Mouse (Mus musculus): Measurements from ENCODE around the gene Cacna2d4.

The Cacna2d4 gene

GRCm38 (mm10) chr6:119313096-119313495, 76.8 kb downstream of the Cacna2d4 start:
- DNase-seq: no peak

- DNase-seq: peak; percentile 63
Observed at GRCm38 (mm10) chr6:119313588-119314375, 77.5 kb downstream of the Cacna2d4 start.

- DNase-seq: no peak
Observed at GRCm38 (mm10) chr6:119314751-119315476, 78.6 kb downstream of the Cacna2d4 start.

- DNase-seq: no peak
Observed at GRCm38 (mm10) chr6:119318732-119319131, 82.4 kb downstream of the Cacna2d4 start.

- no peak for DNase-seq
Observed at GRCm38 (mm10) chr6:119319358-119319757, 83.0 kb downstream of the Cacna2d4 start.

- DNase-seq: no peak
Observed at GRCm38 (mm10) chr6:119320481-119320880, 84.2 kb downstream of the Cacna2d4 start.

GRCm38 (mm10) chr6:119321752-119322151, 85.4 kb downstream of the Cacna2d4 start:
- DNase-seq: no peak

GRCm38 (mm10) chr6:119324776-119325175, 88.5 kb downstream of the Cacna2d4 start:
- no peak for DNase-seq

- DNase-seq: no peak
Observed at GRCm38 (mm10) chr6:119325978-119326377, 89.7 kb downstream of the Cacna2d4 start.

GRCm38 (mm10) chr6:119326541-119326940, 90.2 kb downstream of the Cacna2d4 start:
- DNase-seq: no peak

- DNase-seq: no peak
Observed at GRCm38 (mm10) chr6:119328521-119329115, 92.3 kb downstream of the Cacna2d4 start.

- DNase-seq: peak; percentile 92
Observed at GRCm38 (mm10) chr6:119329215-119329714, 92.9 kb downstream of the Cacna2d4 start.

- no peak for DNase-seq
Observed at GRCm38 (mm10) chr6:119329936-119330335, 93.6 kb downstream of the Cacna2d4 start.

- no peak for DNase-seq
Observed at GRCm38 (mm10) chr6:119330506-119330905, 94.2 kb downstream of the Cacna2d4 start, which contains the start of gene Lrtm2. Gene Lrtm2 (minus strand): TSS chr6:119330766.

GRCm38 (mm10) chr6:119332111-119332510, 95.8 kb downstream of the Cacna2d4 start:
- peak; percentile 33 for DNase-seq

- DNase-seq: peak; percentile 64
Observed at GRCm38 (mm10) chr6:119333202-119333601, 96.9 kb downstream of the Cacna2d4 start.

- DNase-seq: no peak
Observed at GRCm38 (mm10) chr6:119333831-119334230, 97.5 kb downstream of the Cacna2d4 start.

GRCm38 (mm10) chr6:119336124-119336523, 99.8 kb downstream of the Cacna2d4 start:
- no peak for DNase-seq

- no peak for DNase-seq
Observed at GRCm38 (mm10) chr6:119337287-119337686, 101.0 kb downstream of the Cacna2d4 start.

GRCm38 (mm10) chr6:119338121-119338912, 102.0 kb downstream of the Cacna2d4 start:
- DNase-seq: no peak

- no peak for DNase-seq
Observed at GRCm38 (mm10) chr6:119341409-119341808, 105.1 kb downstream of the Cacna2d4 start.

- DNase-seq: no peak
Observed at GRCm38 (mm10) chr6:119346257-119346656, 109.9 kb downstream of the Cacna2d4 start.

- no peak for DNase-seq
Observed at GRCm38 (mm10) chr6:119347813-119348212, 111.5 kb downstream of the Cacna2d4 start.
